Mouse (Mus musculus) myocyte (in vitro differentiated cells): ENCODE measurements around the gene Lamc2. TPM values are rescaled to one million over a fixed set of nuclear protein-coding genes. Genes with fewer than 3 reads are reported as not detected.

Experiments used
- H3K27me3 ChIP-seq: one replicate; pipeline ENCODE4 v1.6.1; 2011; ENCODE audit not compliant: control insufficient read depth, insufficient read depth, insufficient read length
- H3K36me3 ChIP-seq: one replicate; pipeline ENCODE4 v1.6.1; 2011; ENCODE audit not compliant: control insufficient read depth, insufficient read depth
- H3K4me2 ChIP-seq: one replicate; pipeline ENCODE4 v1.6.1; 2011; ENCODE audit warnings: low read depth, control low read depth
- H3K4me3 ChIP-seq: one replicate; pipeline ENCODE4 v1.5.1; 2011; ENCODE audit warnings: mild to moderate bottlenecking, control low read depth, moderate library complexity
- H3K79me2 ChIP-seq: one replicate; pipeline ENCODE4 v1.6.1; 2011; ENCODE audit not compliant: control insufficient read depth, insufficient read depth
- H3ac ChIP-seq: one replicate; pipeline ENCODE4 v1.6.1; 2011; ENCODE audit not compliant: control insufficient read depth, insufficient read length
- CEBPB ChIP-seq: IDR thresholded peaks from 2 replicates; pipeline ENCODE4 v1.6.1; 2011; ENCODE audit warnings: mild to moderate bottlenecking, moderate library complexity; ENCODE audit not compliant: poor library complexity, insufficient read depth, severe bottlenecking
- E2F4 ChIP-seq: IDR thresholded peaks from one replicate; pipeline ENCODE4 v1.6.1; 2011; ENCODE audit warnings: mild to moderate bottlenecking, control low read depth, moderate library complexity; ENCODE audit not compliant: insufficient read depth
- MAX ChIP-seq: IDR thresholded peaks from one replicate; pipeline ENCODE4 v1.6.1; 2011; ENCODE audit warnings: low read depth, mild to moderate bottlenecking, control low read depth
- MYOD1 ChIP-seq, 3 experiments: IDR thresholded peaks; one replicate each; pipeline ENCODE4 v1.6.1; 2011; ENCODE audit warnings: control low read depth in 2 of 3, low read depth in 2 of 3, mild to moderate bottlenecking in 2 of 3, moderate library complexity in 1 of 3; ENCODE audit not compliant: insufficient read length in 2 of 3, control insufficient read depth in 1 of 3
- MYOG ChIP-seq, 3 experiments: IDR thresholded peaks; one replicate each; pipeline ENCODE4 v1.6.1; 2011; ENCODE audit warnings: control low read depth in 2 of 3, low read depth in 2 of 3, mild to moderate bottlenecking in 2 of 3; ENCODE audit not compliant: insufficient read length in 2 of 3, control insufficient read depth in 1 of 3, insufficient read depth in 1 of 3
- POLR2A ChIP-seq: IDR thresholded peaks from one replicate; pipeline ENCODE4 v1.6.1; 2011; ENCODE audit warnings: low read depth, mild to moderate bottlenecking, control low read depth, moderate library complexity; ENCODE audit not compliant: insufficient read length
- POLR2AphosphoS2 ChIP-seq: IDR thresholded peaks from one replicate; pipeline ENCODE4 v1.6.1; 2011; ENCODE audit warnings: low read depth, control low read depth; ENCODE audit not compliant: insufficient read length
- REST ChIP-seq: IDR thresholded peaks from one replicate; pipeline ENCODE4 v1.6.1; 2011; ENCODE audit warnings: mild to moderate bottlenecking, control low read depth, moderate library complexity; ENCODE audit not compliant: insufficient read depth, insufficient read length
- SRF ChIP-seq: IDR thresholded peaks from one replicate; pipeline ENCODE4 v1.6.1; 2011; ENCODE audit warnings: low read depth; ENCODE audit not compliant: control insufficient read depth, insufficient read length
- TCF12 ChIP-seq: IDR thresholded peaks from one replicate; pipeline ENCODE4 v1.6.1; 2011; ENCODE audit warnings: mild to moderate bottlenecking, control low read depth; ENCODE audit not compliant: poor library complexity, insufficient read depth, severe bottlenecking
- TCF3 ChIP-seq: IDR thresholded peaks from one replicate; pipeline ENCODE4 v1.6.1; 2011; ENCODE audit warnings: low read depth, control low read depth; ENCODE audit not compliant: insufficient read length
- USF1 ChIP-seq: IDR thresholded peaks from one replicate; pipeline ENCODE4 v1.6.1; 2011; ENCODE audit warnings: low read depth, mild to moderate bottlenecking, control low read depth, moderate library complexity
- polyA plus RNA-seq: library from polyadenylated mRNA; unstranded; fragments of >200 nt; fragmentation: generic; extraction: Trizol; gene quantifications from one replicate; pipeline ENCODE4 v1.2.1, GENCODE M21; 2012; ENCODE audit warnings: missing spikeins

The Lamc2 gene
- polyA plus RNA-seq, 1 experiment: 10.2 TPM

DNA sequence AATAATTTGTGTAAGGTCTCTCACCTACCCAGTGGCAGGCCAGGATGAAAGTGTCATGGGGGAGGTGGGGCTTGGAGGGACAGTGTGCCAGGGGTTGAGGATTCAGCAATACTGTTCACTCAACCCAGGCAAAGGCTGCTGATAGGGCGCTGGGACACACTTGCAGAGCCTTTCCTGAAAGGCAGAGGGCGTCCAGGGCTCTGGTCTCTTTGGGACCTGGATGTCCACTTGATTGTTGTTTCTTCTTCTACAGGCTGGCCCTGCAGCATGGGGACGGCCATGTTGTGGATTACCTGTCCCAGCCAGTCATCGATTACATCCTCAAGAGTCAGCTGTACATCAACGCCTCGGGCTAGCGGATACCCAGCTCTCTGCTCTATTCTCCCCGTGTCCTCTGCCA, 70.9 kb downstream of the Lamc2 start:
- TF ChIP-seq CEBPB (no peak), MAX (no peak), TCF12 (no peak), SRF (no peak), MYOG (IDR thresholded peaks at IDR 0.05; ENCODE audit: control insufficient read depth in 1 of 3, insufficient read depth in 1 of 3, insufficient read length in 2 of 3, low read depth in 2 of 3) (no peak), USF1 (no peak), MYOD1 (IDR thresholded peaks at IDR 0.05; ENCODE audit: control insufficient read depth in 1 of 3, insufficient read length in 2 of 3, low read depth in 2 of 3) (no peak), E2F4 (no peak), TCF3 (no peak), REST (no peak), POLR2AphosphoS2 (no peak), POLR2A (no peak)

DNA sequence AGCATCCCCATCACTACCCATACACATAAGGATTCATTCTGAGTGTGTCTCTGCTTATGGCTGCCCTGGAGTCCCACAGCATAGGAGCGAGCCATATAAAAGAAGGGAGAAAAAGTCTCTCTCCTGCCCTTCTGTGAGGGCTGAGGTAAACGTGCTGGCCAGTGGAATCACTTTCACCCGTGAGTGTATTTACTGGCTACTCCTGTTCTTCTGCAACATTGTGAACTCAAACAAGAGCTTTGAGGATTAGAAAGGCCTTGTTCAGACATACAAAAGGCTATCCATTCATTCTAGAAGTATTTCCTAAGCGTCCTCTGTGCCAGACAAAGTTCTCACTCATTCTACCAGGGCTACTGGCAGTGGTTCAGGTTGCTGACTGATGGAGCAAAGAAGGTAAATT, 74.7 kb downstream of the Lamc2 start:
- H3K36me3 ChIP-seq: no peaks in the 10 kb centered on the region
- H3K79me2 ChIP-seq: no peaks in the 10 kb centered on the region
- no peak overlapping the region for H3K4me2 ChIP-seq
- no peaks in the 10 kb centered on the region for H3K27me3 ChIP-seq
- H3ac ChIP-seq: no peak overlapping the region
- no peak for TF ChIP-seq POLR2A
- TF ChIP-seq MYOD1 (IDR thresholded peaks at IDR 0.05; ENCODE audit: control insufficient read depth in 1 of 3, insufficient read length in 2 of 3, low read depth in 2 of 3): no peak
- no peak for TF ChIP-seq POLR2AphosphoS2
- no peak for TF ChIP-seq REST
- no peak for TF ChIP-seq MAX
- no peak for TF ChIP-seq USF1
- no peak for TF ChIP-seq SRF
- TF ChIP-seq MYOG (IDR thresholded peaks at IDR 0.05; ENCODE audit: control insufficient read depth in 1 of 3, insufficient read depth in 1 of 3, insufficient read length in 2 of 3, low read depth in 2 of 3): no peak
- TF ChIP-seq E2F4: no peak
- no peak for TF ChIP-seq TCF3
- H3K4me3 ChIP-seq: no peak overlapping the region

More for the DNA sequence above, 70.9 kb downstream of the Lamc2 start:
- no peaks in the 10 kb centered on the region for H3K27me3 ChIP-seq
- no peak overlapping the region for H3ac ChIP-seq
- H3K4me3 ChIP-seq: no peak overlapping the region
- H3K79me2 ChIP-seq: no peaks in the 10 kb centered on the region
- no peaks in the 10 kb centered on the region for H3K36me3 ChIP-seq
- no peak overlapping the region for H3K4me2 ChIP-seq

DNA sequence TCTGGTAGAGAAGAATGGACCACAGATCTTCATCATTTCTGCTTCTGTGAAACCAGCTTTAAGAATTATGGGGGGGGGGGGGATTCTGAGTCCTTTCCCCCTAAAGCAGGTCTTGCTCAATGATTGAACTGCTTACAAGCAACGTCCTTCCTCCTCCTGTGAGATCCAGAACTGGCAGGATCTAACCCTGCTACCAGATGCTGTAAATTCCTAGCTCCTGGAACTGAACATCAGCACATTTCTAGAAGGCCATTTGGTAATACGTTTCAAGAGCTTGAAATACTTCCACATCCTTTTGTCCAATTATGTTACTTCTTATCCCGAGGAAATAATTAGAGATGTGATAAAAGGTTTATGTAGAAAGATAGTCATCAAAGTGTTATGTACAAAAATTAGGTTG, 76.4 kb downstream of the Lamc2 start:
- Histone ChIP-seq H3K27me3 (no peaks in the 10 kb centered on the region), H3K36me3 (no peaks in the 10 kb centered on the region), H3K4me2 (no peak overlapping the region), H3ac (no peak overlapping the region), H3K4me3 (no peak overlapping the region), H3K79me2 (no peaks in the 10 kb centered on the region)
- TF ChIP-seq MAX (no peak), E2F4 (no peak), POLR2A (no peak), SRF (no peak), USF1 (no peak), TCF12 (no peak), POLR2AphosphoS2 (no peak), MYOG (IDR thresholded peaks at IDR 0.05; ENCODE audit: control insufficient read depth in 1 of 3, insufficient read depth in 1 of 3, insufficient read length in 2 of 3, low read depth in 2 of 3) (no peak), REST (no peak), CEBPB (no peak), MYOD1 (IDR thresholded peaks at IDR 0.05; ENCODE audit: control insufficient read depth in 1 of 3, insufficient read length in 2 of 3, low read depth in 2 of 3) (no peak)

DNA sequence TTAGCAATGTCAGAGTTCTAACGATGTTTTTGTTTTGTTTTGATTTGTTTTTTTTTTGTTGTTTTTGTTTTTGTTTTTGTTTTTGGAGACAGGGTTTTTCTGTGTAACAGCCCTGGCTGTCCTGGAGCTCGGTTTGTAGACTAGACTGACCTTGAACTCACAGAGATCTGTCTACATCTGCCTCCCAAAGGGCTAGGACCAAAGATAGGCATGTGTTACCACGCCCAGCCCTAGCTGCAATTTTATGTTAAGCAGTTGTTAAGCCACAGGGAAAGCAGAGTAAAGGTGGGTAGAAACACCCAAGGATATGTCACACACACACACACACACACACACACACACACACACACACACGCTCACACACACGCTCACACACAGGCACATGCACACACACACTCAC, 76.9 kb downstream of the Lamc2 start:
- H3K36me3 ChIP-seq: no peaks in the 10 kb centered on the region
- no peak overlapping the region for H3K4me3 ChIP-seq
- no peak overlapping the region for H3K4me2 ChIP-seq
- no peak overlapping the region for H3ac ChIP-seq
- H3K79me2 ChIP-seq: no peaks in the 10 kb centered on the region
- no peaks in the 10 kb centered on the region for H3K27me3 ChIP-seq
- TF ChIP-seq USF1 (no peak), MYOD1 (IDR thresholded peaks at IDR 0.05; ENCODE audit: control insufficient read depth in 1 of 3, insufficient read length in 2 of 3, low read depth in 2 of 3) (peak in 1 of 3 experiments; percentile 8), TCF3 (no peak), MYOG (IDR thresholded peaks at IDR 0.05; ENCODE audit: control insufficient read depth in 1 of 3, insufficient read depth in 1 of 3, insufficient read length in 2 of 3, low read depth in 2 of 3) (no peak), TCF12 (no peak)

DNA sequence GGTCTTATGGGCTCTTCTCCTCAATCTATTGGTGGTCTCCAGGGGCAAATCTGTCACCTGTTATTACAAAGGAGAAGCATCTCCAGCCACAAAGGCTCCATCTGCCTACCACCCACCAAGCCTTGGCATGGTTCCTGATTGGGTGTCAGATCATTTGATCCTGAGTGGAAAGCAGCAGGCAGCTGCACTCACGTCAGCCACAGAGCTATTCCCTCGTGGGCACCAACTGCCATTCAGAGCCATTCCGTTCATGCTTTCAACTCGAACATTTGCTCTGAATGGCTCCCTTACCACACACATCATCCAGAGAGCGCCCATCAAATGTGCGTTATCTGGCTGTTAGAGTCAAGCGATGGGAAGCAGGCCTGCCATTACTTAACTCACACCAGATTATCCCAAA, 78.4 kb downstream of the Lamc2 start:
- TF ChIP-seq MAX (no peak), TCF12 (peak; percentile 52), MYOD1 (IDR thresholded peaks at IDR 0.05; ENCODE audit: control insufficient read depth in 1 of 3, insufficient read length in 2 of 3, low read depth in 2 of 3) (peak; percentile 48 to 98 (median 94)), MYOG (IDR thresholded peaks at IDR 0.05; ENCODE audit: control insufficient read depth in 1 of 3, insufficient read depth in 1 of 3, insufficient read length in 2 of 3, low read depth in 2 of 3) (peak; percentile 64 to 99 (median 90)), POLR2A (no peak), USF1 (no peak), E2F4 (no peak), REST (no peak), POLR2AphosphoS2 (no peak), SRF (no peak), TCF3 (peak; percentile 71), CEBPB (no peak)
- no peak overlapping the region for H3ac ChIP-seq
- no peaks in the 10 kb centered on the region for H3K36me3 ChIP-seq
- no peak overlapping the region for H3K4me3 ChIP-seq
- peak overlapping the region; percentile 3 for H3K4me2 ChIP-seq
- H3K79me2 ChIP-seq: no peaks in the 10 kb centered on the region
- no peaks in the 10 kb centered on the region for H3K27me3 ChIP-seq
